Mouse (Mus musculus): ENCODE results near the gene Pfas.

GRCm38 (mm10) chr11:69051771-69052170, 43.5 kb upstream of the Pfas start:
- TF ChIP-seq USF1 (IDR thresholded peaks at IDR 0.05; ENCODE audit: low read depth, low read length) (no peak), CTCF (IDR thresholded peaks at IDR 0.05 in 2 of 3, conservative IDR thresholded peaks at IDR 0.05 in 1 of 3; ENCODE audit: control insufficient read depth in 1 of 3, insufficient read depth in 1 of 3, low read depth in 2 of 3, low read length in 3 of 3, poor library complexity in 1 of 3, severe bottlenecking in 1 of 3) (no peak), MAFK (IDR thresholded peaks at IDR 0.05; ENCODE audit: borderline replicate concordance, low read depth, low read length) (no peak), JUND (IDR thresholded peaks at IDR 0.05; ENCODE audit: low read depth, low read length) (no peak), RAD21 (IDR thresholded peaks at IDR 0.05; ENCODE audit: low read depth, low read length) (no peak)

All from MEL (cell line).